ENCODE assay signal across 11 mouse cellular contexts in genomic region chr9:113157474-113158076, GRCm38 (mm10).
A peak's percentile ranks its signal among the peaks of the same experiment; 100 is the strongest.
DNase-seq lines count a peak whose midpoint lies in the region; ATAC-seq and TF ChIP-seq lines count a peak whose summit lies in the region.
"Had no signal": no experiment of that assay in that cellular context is flagged by ENCODE, and none has a peak within 500 bp of the region (broad histone marks: within the 10 kb centered on the region; RNA-seq: fewer than 3 reads in every experiment).

No protein-coding gene starts in this region.

- H3K4me3 ChIP-seq in hindbrain, embryonic 15.5 days: no peak overlapping the region
- no peak overlapping the region for H3K4me3 ChIP-seq in hindbrain, embryonic 10.5 days
- H3K4me3 ChIP-seq in embryonic facial prominence, embryonic 11.5 days (ENCODE audit: low read depth, low read length): no peak overlapping the region
- no peak overlapping the region for H3K4me3 ChIP-seq in limb, embryonic 12.5 days (replicated peaks)
- H3K4me3 ChIP-seq: liver, embryonic 15.5 days; neural tube, embryonic 13.5 days had no signal

- 67% methylated on average over 17 of the region's 17 CpGs for WGBS in hindbrain, embryonic 15.5 days
- 87% methylated on average over 17 of the region's 17 CpGs for WGBS in hindbrain, embryonic 10.5 days
- WGBS in embryonic facial prominence, embryonic 11.5 days: 62% methylated on average over 17 of the region's 17 CpGs
- WGBS in limb, embryonic 12.5 days: 34% methylated on average over 17 of the region's 17 CpGs

- H3K27ac ChIP-seq in hindbrain, embryonic 15.5 days (replicated peaks): peak overlapping the region; percentile 48; the same call in 1 of the 2 replicates
- H3K27ac ChIP-seq in hindbrain, embryonic 10.5 days: no peak overlapping the region
- no peak overlapping the region for H3K27ac ChIP-seq in embryonic facial prominence, embryonic 11.5 days (replicated peaks; ENCODE audit: low read depth, low read length)
- 0 out of 2 replicates have a peak overlapping the region, but pooled peaks have one; percentile 45 for H3K27ac ChIP-seq in limb, embryonic 12.5 days
- H3K27ac ChIP-seq: liver, embryonic 15.5 days; neural tube, embryonic 13.5 days; stomach, postnatal 0 days had no signal

- no peak for TF ChIP-seq POLR2A in brain, embryonic 14.5 days (IDR thresholded peaks at IDR 0.05; ENCODE audit: borderline replicate concordance, extremely low read depth, insufficient read depth, insufficient read length, poor library complexity, severe bottlenecking)

- no peak for TF ChIP-seq CTCF in brain, embryonic 14.5 days (IDR thresholded peaks at IDR 0.05; ENCODE audit: borderline replicate concordance, extremely low read depth, insufficient read depth, insufficient read length)

- no peaks in the 10 kb centered on the region for H3K9me3 ChIP-seq in hindbrain, embryonic 15.5 days
- H3K9me3 ChIP-seq in hindbrain, embryonic 10.5 days: no peaks in the 10 kb centered on the region
- no peaks in the 10 kb centered on the region for H3K9me3 ChIP-seq in embryonic facial prominence, embryonic 11.5 days (replicated peaks; ENCODE audit: control insufficient read depth, low read length)
- H3K9me3 ChIP-seq in limb, embryonic 12.5 days: no peaks in the 10 kb centered on the region
- H3K9me3 ChIP-seq: neural tube, embryonic 13.5 days had no signal

- H3K27me3 ChIP-seq in hindbrain, embryonic 15.5 days: no peaks in the 10 kb centered on the region
- no peaks in the 10 kb centered on the region for H3K27me3 ChIP-seq in hindbrain, embryonic 10.5 days (ENCODE audit: insufficient read depth, poor library complexity, severe bottlenecking)
- H3K27me3 ChIP-seq in embryonic facial prominence, embryonic 11.5 days (ENCODE audit: control insufficient read depth, insufficient read depth, low read length): no peaks in the 10 kb centered on the region
- H3K27me3 ChIP-seq in limb, embryonic 12.5 days: no peaks in the 10 kb centered on the region
- H3K27me3 ChIP-seq: liver, embryonic 15.5 days; neural tube, embryonic 13.5 days had no signal

- 0 out of 2 replicates have a peak, but pooled peaks have one; percentile 48 for ATAC-seq in hindbrain, embryonic 15.5 days (ENCODE audit: low FRiP score, low read depth)
- 0 out of 2 replicates have a peak, but pooled peaks have one; percentile 75 for ATAC-seq in embryonic facial prominence, embryonic 11.5 days (replicated peaks; ENCODE audit: insufficient number of reproducible peaks, low FRiP score, low TSS enrichment, low read depth)
- peak; percentile 90 for ATAC-seq in limb, embryonic 12.5 days (ENCODE audit: insufficient number of reproducible peaks, insufficient read depth, low FRiP score, low TSS enrichment, low read depth)

- peaks cover 19% of the 10 kb centered on the region for H3K4me1 ChIP-seq in hindbrain, embryonic 15.5 days (replicated peaks)
- no peaks in the 10 kb centered on the region for H3K4me1 ChIP-seq in hindbrain, embryonic 10.5 days (replicated peaks)
- no peaks in the 10 kb centered on the region for H3K4me1 ChIP-seq in embryonic facial prominence, embryonic 11.5 days (ENCODE audit: control insufficient read depth, insufficient read depth, low read length)
- H3K4me1 ChIP-seq in limb, embryonic 12.5 days (replicated peaks): peaks cover 12% of the 10 kb centered on the region
- H3K4me1 ChIP-seq: liver, embryonic 15.5 days had no signal

- no peak overlapping the region for H3K9ac ChIP-seq in hindbrain, embryonic 15.5 days
- no peak overlapping the region for H3K9ac ChIP-seq in embryonic facial prominence, embryonic 11.5 days (replicated peaks; ENCODE audit: low read length)
- no peak overlapping the region for H3K9ac ChIP-seq in limb, embryonic 12.5 days (replicated peaks)
- H3K9ac ChIP-seq: liver, embryonic 15.5 days; neural tube, embryonic 13.5 days had no signal

- DNase-seq in hindbrain, embryonic 10.5 days (ENCODE audit: low spot score): no peak
- DNase-seq in brain, embryonic 14.5 days (ENCODE audit: low read depth): peak; percentile 78
- peak; percentile 59 for DNase-seq in embryonic facial prominence, embryonic 11.5 days (ENCODE audit: low spot score)
- DNase-seq in ovary, adult 18-20 months (ENCODE audit: low spot score): no peak
- no peak for DNase-seq in lung, postnatal 36 days
- DNase-seq: kidney, adult 11 months had no signal

- no peaks in the 10 kb centered on the region for H3K36me3 ChIP-seq in hindbrain, embryonic 15.5 days
- no peaks in the 10 kb centered on the region for H3K36me3 ChIP-seq in hindbrain, embryonic 10.5 days
- H3K36me3 ChIP-seq in embryonic facial prominence, embryonic 11.5 days (replicated peaks; ENCODE audit: control insufficient read depth, insufficient read depth, low read depth, low read length): no peaks in the 10 kb centered on the region
- no peaks in the 10 kb centered on the region for H3K36me3 ChIP-seq in limb, embryonic 12.5 days
- H3K36me3 ChIP-seq: liver, embryonic 15.5 days; neural tube, embryonic 13.5 days had no signal

- no peak overlapping the region for H3K4me2 ChIP-seq in hindbrain, embryonic 15.5 days
- H3K4me2 ChIP-seq in embryonic facial prominence, embryonic 11.5 days (ENCODE audit: low read depth, low read length): no peak overlapping the region
- peak overlapping the region; percentile 27 for H3K4me2 ChIP-seq in limb, embryonic 12.5 days
- H3K4me2 ChIP-seq: liver, embryonic 15.5 days; neural tube, embryonic 13.5 days had no signal

Comparison
In these comparisons a context has a peak if more than half of its experiments do, and no peak if none do; other contexts are left out.
1. H3K27ac ChIP-seq: peak in hindbrain, embryonic 15.5 days (single experiment) and limb, embryonic 12.5 days (single experiment); none in hindbrain, embryonic 10.5 days (single experiment) and embryonic facial prominence, embryonic 11.5 days (single experiment).
2. DNase-seq: peak in brain, embryonic 14.5 days (single experiment) and embryonic facial prominence, embryonic 11.5 days (single experiment); none in hindbrain, embryonic 10.5 days (single experiment), ovary, adult 18-20 months (single experiment) and lung, postnatal 36 days (single experiment).
3. Peak in every context shown above with its lines, with median percentiles within 50 percentile points of each other: ATAC-seq.